Mouse (Mus musculus): ENCODE measurements around the gene Vpreb3. TPM values are rescaled to one million over a fixed set of nuclear protein-coding genes. Genes with fewer than 3 reads are reported as not detected.
A peak's percentile ranks its signal among the peaks of the same experiment; 100 is the strongest.

The Vpreb3 gene
- polyA plus RNA-seq, 1 experiment = 2.3 TPM

GRCm38 (mm10) chr10:75939481-75940234 lies 3.2 kb upstream of the Vpreb3 start:
- Histone ChIP-seq H3K4me1 (ENCODE audit: control insufficient read depth, insufficient read depth, low read length) (peaks cover 5% of the 10 kb centered on the region; the same call in 1 of the 2 replicates), H3K36me3 (ENCODE audit: control insufficient read depth, insufficient read depth, low read length) (no peaks in the 10 kb centered on the region), H3K27ac (ENCODE audit: control insufficient read depth, insufficient read depth, low read depth, low read length) (no peak overlapping the region), H3K4me3 (ENCODE audit: control insufficient read depth, low read depth, low read length) (no peak overlapping the region), H3K27me3 (ENCODE audit: control insufficient read depth, insufficient read depth, low read length) (no peaks in the 10 kb centered on the region)
- TF ChIP-seq POLR2A (IDR thresholded peaks at IDR 0.05; ENCODE audit: control insufficient read depth, low read depth, low read length) (no peak), CTCF (IDR thresholded peaks at IDR 0.05; ENCODE audit: control insufficient read depth, insufficient read depth, insufficient replicate concordance, low read depth, low read length) (no peak)

GRCm38 (mm10) chr10:75940520-75940919 lies 2.3 kb upstream of the Vpreb3 start, which contains the start of gene Gm867:
Gm867 (minus strand) TSS chr10:75940672.
- H3K4me3 ChIP-seq (ENCODE audit: control insufficient read depth, low read depth, low read length) = no peak within 1 kb of the TSS
- TF ChIP-seq POLR2A (IDR thresholded peaks at IDR 0.05; ENCODE audit: control insufficient read depth, low read depth, low read length) (no peak), CTCF (IDR thresholded peaks at IDR 0.05; ENCODE audit: control insufficient read depth, insufficient read depth, insufficient replicate concordance, low read depth, low read length) (no peak)
- H3K36me3 ChIP-seq (ENCODE audit: control insufficient read depth, insufficient read depth, low read length) = no peaks in the 10 kb centered on the region
- peaks cover 3% of the 10 kb centered on the region; the same call in 1 of the 2 replicates for H3K4me1 ChIP-seq (ENCODE audit: control insufficient read depth, insufficient read depth, low read length)
- no peaks in the 10 kb centered on the region for H3K27me3 ChIP-seq (ENCODE audit: control insufficient read depth, insufficient read depth, low read length)
- no peak within 1 kb of the TSS for H3K27ac ChIP-seq (ENCODE audit: control insufficient read depth, insufficient read depth, low read depth, low read length)

- Histone ChIP-seq H3K36me3 (ENCODE audit: control insufficient read depth, insufficient read depth, low read length) (no peaks in the 10 kb centered on the region), H3K4me1 (ENCODE audit: control insufficient read depth, insufficient read depth, low read length) (peaks cover under 1% of the 10 kb centered on the region; the same call in 1 of the 2 replicates), H3K4me3 (ENCODE audit: control insufficient read depth, low read depth, low read length) (no peak overlapping the region), H3K27ac (ENCODE audit: control insufficient read depth, insufficient read depth, low read depth, low read length) (no peak overlapping the region), H3K27me3 (ENCODE audit: control insufficient read depth, insufficient read depth, low read length) (no peaks in the 10 kb centered on the region)
- TF ChIP-seq POLR2A (IDR thresholded peaks at IDR 0.05; ENCODE audit: control insufficient read depth, low read depth, low read length) (no peak), CTCF (IDR thresholded peaks at IDR 0.05; ENCODE audit: control insufficient read depth, insufficient read depth, insufficient replicate concordance, low read depth, low read length) (no peak)
Observed at GRCm38 (mm10) chr10:75941042-75941824, 1.6 kb upstream of the Vpreb3 start.

GRCm38 (mm10) chr10:75944066-75944772 lies 1.4 kb downstream of the Vpreb3 start:
- Histone ChIP-seq H3K27ac (ENCODE audit: control insufficient read depth, insufficient read depth, low read depth, low read length) (peak overlapping the region; percentile 18), H3K4me1 (ENCODE audit: control insufficient read depth, insufficient read depth, low read length) (no peaks in the 10 kb centered on the region), H3K27me3 (ENCODE audit: control insufficient read depth, insufficient read depth, low read length) (no peaks in the 10 kb centered on the region), H3K36me3 (ENCODE audit: control insufficient read depth, insufficient read depth, low read length) (no peaks in the 10 kb centered on the region), H3K4me3 (ENCODE audit: control insufficient read depth, low read depth, low read length) (no peak overlapping the region)
- no peak for TF ChIP-seq CTCF (IDR thresholded peaks at IDR 0.05; ENCODE audit: control insufficient read depth, insufficient read depth, insufficient replicate concordance, low read depth, low read length)

GRCm38 (mm10) chr10:75945213-75945612 lies 2.4 kb downstream of the Vpreb3 start:
- no peaks in the 10 kb centered on the region for H3K27me3 ChIP-seq (ENCODE audit: control insufficient read depth, insufficient read depth, low read length)
- TF ChIP-seq CTCF (IDR thresholded peaks at IDR 0.05; ENCODE audit: control insufficient read depth, insufficient read depth, insufficient replicate concordance, low read depth, low read length) (no peak), POLR2A (IDR thresholded peaks at IDR 0.05; ENCODE audit: control insufficient read depth, low read depth, low read length) (no peak)
- H3K36me3 ChIP-seq (ENCODE audit: control insufficient read depth, insufficient read depth, low read length) = no peaks in the 10 kb centered on the region
- H3K4me1 ChIP-seq (ENCODE audit: control insufficient read depth, insufficient read depth, low read length) = peaks cover 4% of the 10 kb centered on the region; the same call in 1 of the 2 replicates
- no peak overlapping the region for H3K4me3 ChIP-seq (ENCODE audit: control insufficient read depth, low read depth, low read length)
- no peak overlapping the region for H3K27ac ChIP-seq (ENCODE audit: control insufficient read depth, insufficient read depth, low read depth, low read length)

- no peak overlapping the region for H3K4me3 ChIP-seq (ENCODE audit: control insufficient read depth, low read depth, low read length)
- H3K27me3 ChIP-seq (ENCODE audit: control insufficient read depth, insufficient read depth, low read length) = no peaks in the 10 kb centered on the region
- no peaks in the 10 kb centered on the region for H3K36me3 ChIP-seq (ENCODE audit: control insufficient read depth, insufficient read depth, low read length)
- no peak overlapping the region for H3K27ac ChIP-seq (ENCODE audit: control insufficient read depth, insufficient read depth, low read depth, low read length)
- TF ChIP-seq POLR2A (IDR thresholded peaks at IDR 0.05; ENCODE audit: control insufficient read depth, low read depth, low read length) (no peak), CTCF (IDR thresholded peaks at IDR 0.05; ENCODE audit: control insufficient read depth, insufficient read depth, insufficient replicate concordance, low read depth, low read length) (no peak)
- H3K4me1 ChIP-seq (ENCODE audit: control insufficient read depth, insufficient read depth, low read length) = peaks cover 9% of the 10 kb centered on the region
Observed at GRCm38 (mm10) chr10:75945896-75946295, 3.0 kb downstream of the Vpreb3 start.

- TF ChIP-seq POLR2A (IDR thresholded peaks at IDR 0.05; ENCODE audit: control insufficient read depth, low read depth, low read length) (no peak), CTCF (IDR thresholded peaks at IDR 0.05; ENCODE audit: control insufficient read depth, insufficient read depth, insufficient replicate concordance, low read depth, low read length) (no peak)
- Histone ChIP-seq H3K4me3 (ENCODE audit: control insufficient read depth, low read depth, low read length) (no peak overlapping the region), H3K27me3 (ENCODE audit: control insufficient read depth, insufficient read depth, low read length) (no peaks in the 10 kb centered on the region), H3K4me1 (ENCODE audit: control insufficient read depth, insufficient read depth, low read length) (peaks cover 14% of the 10 kb centered on the region), H3K36me3 (ENCODE audit: control insufficient read depth, insufficient read depth, low read length) (no peaks in the 10 kb centered on the region), H3K27ac (ENCODE audit: control insufficient read depth, insufficient read depth, low read depth, low read length) (no peak overlapping the region)
Observed at GRCm38 (mm10) chr10:75948079-75948478, 5.2 kb downstream of the Vpreb3 start.

Measured in testis, adult 2 months (tissue).